10 mouse cellular contexts compared by ENCODE assay signal in the genomic region with DNA sequence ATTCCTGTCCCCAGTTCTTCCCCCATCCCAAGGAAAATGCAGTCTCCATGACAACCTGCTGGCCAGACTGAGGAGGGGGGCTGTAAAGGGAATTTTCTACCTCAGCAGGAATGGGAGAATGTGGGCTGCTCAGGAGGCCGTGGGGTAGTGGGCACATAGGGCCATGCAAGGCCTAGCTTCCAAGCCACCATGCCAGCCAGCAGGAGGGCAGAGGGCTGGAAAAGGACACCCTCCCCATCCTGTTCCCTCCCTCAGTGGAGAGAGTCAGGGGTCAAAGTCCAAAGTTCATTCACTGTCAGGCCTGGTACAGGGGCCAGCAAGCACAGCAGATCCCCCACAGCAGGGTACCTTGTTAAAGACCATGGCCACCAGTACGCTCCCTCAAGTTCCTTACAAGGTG. TPM values are rescaled to one million over a fixed set of nuclear protein-coding genes. Genes with fewer than 3 reads are reported as not detected.
DNase-seq lines count a peak whose midpoint lies in the region; ATAC-seq and TF ChIP-seq lines count a peak whose summit lies in the region.
"Had no signal": no experiment of that assay in that cellular context is flagged by ENCODE, and none has a peak within 500 bp of the region (broad histone marks: within the 10 kb centered on the region; RNA-seq: fewer than 3 reads in every experiment).

TSS of gene Aspdh (plus strand) at position 281 of the 400 bp plus-strand sequence.

- intact Hi-C loops in heart, postnatal 10 days (cut with DNase I), result loop anchor here (5.0 kb wide), 1 partner anchor 93 kb away; no protein-coding TSS in a partner anchor

- peaks cover 45% of the 10 kb centered on the region for H3K27me3 ChIP-seq in E14TG2a.4 (ENCODE audit: insufficient read depth, low read length)
- no peaks in the 10 kb centered on the region for H3K27me3 ChIP-seq in forebrain, embryonic 16.5 days (replicated peaks; ENCODE audit: control insufficient read depth, insufficient read depth, low read length)
- peaks cover 8% of the 10 kb centered on the region for H3K27me3 ChIP-seq in liver, adult 2 months (ENCODE audit: control insufficient read depth, insufficient read depth, low read length)

- peak; percentile 82; the same call in 1 of the 2 replicates for TF ChIP-seq POLR2A in liver, adult 2 months (IDR thresholded peaks at IDR 0.05; ENCODE audit: extremely low read depth, insufficient read depth, low read length)

- H3K4me3 ChIP-seq in E14TG2a.4 (replicated peaks; ENCODE audit: low read length), result peak within 1 kb of the TSS; percentile 90; the same call in 1 of the 2 replicates
- H3K4me3 ChIP-seq in forebrain, embryonic 16.5 days (replicated peaks; ENCODE audit: low read length), result no peak within 1 kb of the TSS
- peak within 1 kb of the TSS; percentile 74 for H3K4me3 ChIP-seq in liver, adult 2 months (ENCODE audit: insufficient read depth, low read depth, low read length)

- peaks cover 66% of the 10 kb centered on the region for H3K4me1 ChIP-seq in E14TG2a.4 (replicated peaks; ENCODE audit: low read depth, low read length)
- peaks cover 46% of the 10 kb centered on the region for H3K4me1 ChIP-seq in forebrain, embryonic 16.5 days (replicated peaks; ENCODE audit: control insufficient read depth, insufficient read depth, low read length)
- H3K4me1 ChIP-seq in liver, adult 2 months (ENCODE audit: control insufficient read depth, insufficient read depth, low read length), result peaks cover 14% of the 10 kb centered on the region

- no peak for TF ChIP-seq CTCF in E14TG2a.4 (conservative IDR thresholded peaks at IDR 0.05; ENCODE audit: low read length)
- TF ChIP-seq CTCF in liver, adult 2 months (IDR thresholded peaks at IDR 0.05; ENCODE audit: low read depth, low read length), result 0 out of 2 replicates have a peak, but pooled peaks have one; percentile 18

- 43% methylated on average over 2 of the region's 2 CpGs for WGBS in forebrain, embryonic 16.5 days
- 34% methylated on average over 2 of the region's 2 CpGs for WGBS in liver, adult 2 months

- peaks cover 6% of the 10 kb centered on the region; the same call in 1 of the 2 replicates for H3K36me3 ChIP-seq in E14TG2a.4 (ENCODE audit: insufficient read depth, low read length)
- H3K36me3 ChIP-seq in forebrain, embryonic 16.5 days (ENCODE audit: control insufficient read depth, insufficient read depth), result peaks cover 26% of the 10 kb centered on the region
- no peaks in the 10 kb centered on the region for H3K36me3 ChIP-seq in liver, adult 2 months (ENCODE audit: control insufficient read depth, insufficient read depth, low read length)

- H3K9ac ChIP-seq in forebrain, embryonic 16.5 days (replicated peaks; ENCODE audit: low read depth, low read length), result peak within 1 kb of the TSS; percentile 29
- peak within 1 kb of the TSS; percentile 80 for H3K9ac ChIP-seq in liver, adult 2 months (ENCODE audit: low read depth, low read length)

- peak within 1 kb of the TSS; percentile 13; the same call in 1 of the 2 replicates for H3K4me2 ChIP-seq in forebrain, embryonic 16.5 days (ENCODE audit: low read length)

- H3K9me3 ChIP-seq in E14TG2a.4 (ENCODE audit: low read length), result no peaks in the 10 kb centered on the region
- no peaks in the 10 kb centered on the region for H3K9me3 ChIP-seq in forebrain, embryonic 16.5 days (ENCODE audit: control insufficient read depth, low read length)

- no peak for ATAC-seq in forebrain, embryonic 16.5 days
- ATAC-seq: inflammation-experienced regulatory T-cells, adult 6 months had no signal

- peaks cover 13% of the 10 kb centered on the region; the same call in 1 of the 2 replicates for H3K79me2 ChIP-seq in liver, adult 2 months (ENCODE audit: control insufficient read depth, insufficient read depth, low read length)

- peak; percentile 80 for DNase-seq in heart, adult 11 months
- DNase-seq in heart, postnatal 10 days, result no peak
- peak; percentile 92 for DNase-seq in liver, adult 2 months (ENCODE audit: extremely low read depth, low read depth, low spot score)
- DNase-seq in thymus, postnatal 0 days (ENCODE audit: low spot score), result no peak
- no peak for DNase-seq in spleen, adult 18-20 months
- no peak for DNase-seq in lung, postnatal 10 days

- peak within 1 kb of the TSS; percentile 82 for H3K27ac ChIP-seq in forebrain, embryonic 16.5 days (ENCODE audit: low read length)
- H3K27ac ChIP-seq in liver, adult 2 months (replicated peaks; ENCODE audit: insufficient read depth, low read depth, low read length), result peak within 1 kb of the TSS; percentile 98

RNA-seq across cellular contexts. Expression of gene Aspdh, which starts in this region (rescaled TPM):
- under 1 TPM; 0.79 to 0.93 TPM for total RNA-seq in heart, postnatal 10 days (2021)
- 2.6 and 3.7 TPM in 2 replicates for polyA plus RNA-seq in forebrain, embryonic 16.5 days (2015; fragmentation: Nextera tagmentation; extraction: Ambion mirVana)
- 146 and 158 TPM in 2 replicates for total RNA-seq in liver, adult 2 months (2014; rRNA removed)
- polyA plus RNA-seq in liver, adult 2 months (2012; rRNA removed), result 537 and 608 TPM in 2 replicates
- polyA plus RNA-seq in thymus, postnatal 0 days (2015; fragmentation: Nextera tagmentation; extraction: Ambion mirVana), result not detected in 2 replicates
- total RNA-seq: neutrophil, adult 5-6 weeks had no signal
- polyA plus RNA-seq: inflammation-experienced regulatory T-cells, adult 6 months had no signal

Comparison
In these comparisons a context has a peak if more than half of its experiments do, and no peak if none do; other contexts are left out.
1. RNA of gene Aspdh (total RNA-seq): 146 to 158 TPM in liver, adult 2 months; 0.79 to 0.93 TPM in heart, postnatal 10 days; every median in the first group is over 10 times any median in the second.
2. RNA of gene Aspdh (polyA plus RNA-seq): 537 to 608 TPM in liver, adult 2 months; 2.6 to 3.7 TPM in forebrain, embryonic 16.5 days and not detected in thymus, postnatal 0 days; every median in the first group is over 100 times any median in the second.
3. DNase-seq: peak in heart, adult 11 months (single experiment) and liver, adult 2 months (single experiment); none in heart, postnatal 10 days (0 of 2), thymus, postnatal 0 days (single experiment), spleen, adult 18-20 months (0 of 2) and lung, postnatal 10 days (single experiment).